Mouse (Mus musculus): ENCODE results near the gene Prkacb.

Gene Prkacb

DNA sequence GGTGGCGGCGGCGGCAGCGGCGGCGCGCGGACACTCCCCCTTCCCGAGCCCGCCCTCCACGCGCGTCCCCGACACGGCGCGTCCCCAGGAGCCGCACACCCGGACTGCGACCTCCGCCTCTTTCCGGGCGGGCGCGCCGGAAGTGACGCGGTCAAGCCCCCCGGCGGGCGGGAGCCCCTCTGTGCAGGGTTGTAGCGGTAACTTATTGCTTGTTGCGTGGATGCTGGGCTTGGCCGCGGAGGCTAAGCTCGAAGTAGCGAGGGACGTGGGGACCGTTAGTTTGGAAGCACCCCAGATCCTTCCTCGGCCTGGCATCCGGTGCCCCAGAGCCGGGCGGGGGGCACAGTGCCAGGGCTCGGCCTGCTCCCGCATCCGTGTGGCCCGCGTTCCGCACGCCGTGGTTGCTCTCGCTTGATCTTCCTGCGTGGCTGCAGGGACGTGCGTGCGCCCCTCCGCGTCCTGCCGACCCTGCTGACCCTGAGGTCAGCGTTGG lies at the start of gene Prkacb:
Gene Prkacb (minus strand): TSS at position 90 of the 493 bp plus-strand sequence.
- peak; percentile 83 for DNase-seq (ENCODE audit: low read depth, low spot score)

- DNase-seq (ENCODE audit: low read depth, low spot score) = no peak
These were observed 47.5 kb upstream of the Prkacb start for GRCm38 (mm10) chr3:146860308-146860707.

DNA sequence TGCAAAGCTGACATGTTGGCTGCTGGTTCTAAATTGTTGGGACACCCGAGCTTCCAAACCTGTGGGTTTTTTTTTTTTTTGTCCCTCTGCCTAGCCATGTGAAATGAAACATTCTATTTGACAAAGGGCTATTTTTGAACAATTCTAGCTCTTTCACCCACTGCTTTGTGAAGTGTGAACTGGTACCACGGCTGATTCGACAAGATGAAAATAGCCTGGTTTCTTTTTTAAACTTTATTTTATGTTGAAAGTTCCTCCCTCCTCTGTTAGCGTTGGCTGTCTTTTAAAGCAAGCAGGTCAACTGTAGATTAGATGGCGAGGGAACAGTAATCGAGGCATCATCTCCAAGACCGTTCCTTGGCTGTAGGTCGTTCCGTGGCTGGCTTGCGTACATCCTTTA lies 44.6 kb upstream of the Prkacb start:
- DNase-seq (ENCODE audit: low read depth, low spot score) = no peak

DNA sequence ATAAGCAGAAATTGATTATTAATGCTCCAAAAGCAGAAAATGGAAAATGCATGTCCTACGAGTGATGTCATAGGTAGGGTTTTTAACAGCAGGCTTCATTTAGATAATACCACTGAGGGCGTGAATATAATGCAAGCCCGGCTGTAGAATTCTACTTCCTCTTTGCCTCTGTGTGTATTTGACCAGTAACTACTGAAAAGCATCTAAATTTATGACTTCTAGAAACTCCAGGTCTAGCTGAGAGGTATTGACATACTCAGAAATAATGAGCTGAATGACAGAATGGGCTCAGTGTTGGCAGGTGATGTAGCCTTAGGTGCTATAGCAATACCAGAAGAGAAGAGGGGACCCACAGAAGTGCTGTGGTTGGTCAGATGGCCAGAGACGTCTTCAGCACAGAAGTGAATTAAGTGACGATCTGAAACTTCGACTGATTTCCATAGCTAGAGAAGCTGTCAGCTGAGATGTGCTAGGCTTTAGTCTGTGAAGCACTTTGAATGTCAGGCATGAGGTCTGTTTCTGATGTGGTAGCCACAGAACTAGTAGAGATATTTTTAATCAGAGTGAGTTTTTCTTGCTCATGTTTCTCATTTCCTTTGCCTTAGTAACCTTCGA lies 41.8 kb upstream of the Prkacb start:
- DNase-seq (ENCODE audit: low read depth, low spot score) = no peak

DNA sequence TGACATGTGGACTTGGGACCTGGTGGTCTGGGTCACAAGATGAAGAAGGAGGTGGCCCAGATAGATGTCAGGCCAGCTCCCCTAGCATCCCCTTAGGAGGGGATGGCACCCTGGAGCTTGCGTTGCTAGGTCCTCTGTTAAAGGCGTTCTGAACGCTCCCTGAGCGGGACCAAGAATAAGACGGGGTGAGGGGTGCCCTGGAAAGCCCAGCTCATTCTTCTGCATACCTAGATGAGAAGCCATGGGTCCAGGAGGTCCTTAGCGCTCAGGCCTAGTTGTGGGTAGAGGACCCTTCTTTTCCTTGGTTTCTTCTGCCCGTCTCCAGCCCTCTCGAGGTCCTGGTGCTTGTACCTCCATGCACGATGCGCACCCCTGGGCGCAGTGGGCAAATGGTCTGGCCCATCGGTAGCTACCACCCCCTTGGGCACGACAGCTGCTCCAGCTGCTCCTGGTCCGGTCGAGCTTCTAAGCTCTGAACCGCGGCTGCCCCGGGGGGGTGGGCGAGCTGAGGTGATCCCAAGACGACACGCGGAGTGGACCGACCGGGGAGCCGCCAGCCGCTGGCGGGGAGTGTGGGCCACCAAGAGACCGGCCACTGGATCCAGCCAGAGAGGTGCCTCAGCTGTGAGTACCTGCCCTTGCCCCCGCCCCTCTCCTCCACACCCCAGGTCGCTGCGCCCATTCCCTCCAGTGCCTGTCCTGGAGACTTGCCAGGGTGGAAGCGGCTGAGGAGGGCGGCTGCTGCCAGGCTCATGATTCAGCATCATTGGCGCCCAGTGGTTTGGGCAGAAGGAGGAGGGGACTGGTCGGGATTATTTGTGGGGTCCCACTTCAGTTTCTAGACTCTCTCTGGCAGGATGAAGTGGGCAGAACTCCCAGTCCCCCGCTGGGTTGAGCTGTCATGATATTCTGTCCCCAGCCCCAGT lies 39.4 kb upstream of the Prkacb start, which contains the start of gene Ttll7:
Gene Ttll7 (plus strand): TSS at position 402 of the 926 bp plus-strand sequence.
- peak; percentile 70 for DNase-seq (ENCODE audit: low read depth, low spot score)

GRCm38 (mm10) chr3:146849360-146849759 lies 36.6 kb upstream of the Prkacb start:
- no peak for DNase-seq (ENCODE audit: low read depth, low spot score)

GRCm38 (mm10) chr3:146848112-146848511 lies 35.3 kb upstream of the Prkacb start:
- DNase-seq (ENCODE audit: low read depth, low spot score) = no peak

- no peak for DNase-seq (ENCODE audit: low read depth, low spot score)
These were observed 33.4 kb upstream of the Prkacb start for GRCm38 (mm10) chr3:146846237-146846636.

GRCm38 (mm10) chr3:146843470-146843869 lies 30.7 kb upstream of the Prkacb start:
- DNase-seq (ENCODE audit: low read depth, low spot score) = no peak

DNA sequence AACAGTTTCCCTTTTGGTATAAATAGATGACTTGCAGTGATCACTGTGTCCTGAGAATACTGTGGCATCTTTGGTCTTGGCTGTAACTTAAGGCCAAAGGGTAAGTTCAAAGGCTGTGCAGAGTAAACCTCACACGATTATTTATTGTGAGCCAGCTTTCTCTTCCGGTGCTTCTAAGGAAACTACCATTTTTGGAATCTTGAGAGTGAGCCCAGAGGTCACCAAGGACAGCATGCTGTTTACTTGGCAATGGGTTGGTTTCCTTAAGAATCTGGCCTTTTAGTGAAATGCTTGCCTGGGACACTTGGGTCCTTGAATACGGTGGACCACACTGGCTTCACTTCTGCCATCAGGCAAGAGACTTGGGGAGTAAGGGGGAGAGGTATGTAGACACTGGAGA lies 30.0 kb upstream of the Prkacb start:
- DNase-seq (ENCODE audit: low read depth, low spot score) = no peak

GRCm38 (mm10) chr3:146820718-146821117 lies 7.9 kb upstream of the Prkacb start:
- no peak for DNase-seq (ENCODE audit: low read depth, low spot score)

- DNase-seq (ENCODE audit: low read depth, low spot score) = no peak
These were observed 834 bp upstream of the Prkacb start for GRCm38 (mm10) chr3:146813624-146814023.

GRCm38 (mm10) chr3:146812041-146812878 lies 530 bp downstream of the Prkacb start:
- peak; percentile 37 for DNase-seq (ENCODE audit: low read depth, low spot score)

DNA sequence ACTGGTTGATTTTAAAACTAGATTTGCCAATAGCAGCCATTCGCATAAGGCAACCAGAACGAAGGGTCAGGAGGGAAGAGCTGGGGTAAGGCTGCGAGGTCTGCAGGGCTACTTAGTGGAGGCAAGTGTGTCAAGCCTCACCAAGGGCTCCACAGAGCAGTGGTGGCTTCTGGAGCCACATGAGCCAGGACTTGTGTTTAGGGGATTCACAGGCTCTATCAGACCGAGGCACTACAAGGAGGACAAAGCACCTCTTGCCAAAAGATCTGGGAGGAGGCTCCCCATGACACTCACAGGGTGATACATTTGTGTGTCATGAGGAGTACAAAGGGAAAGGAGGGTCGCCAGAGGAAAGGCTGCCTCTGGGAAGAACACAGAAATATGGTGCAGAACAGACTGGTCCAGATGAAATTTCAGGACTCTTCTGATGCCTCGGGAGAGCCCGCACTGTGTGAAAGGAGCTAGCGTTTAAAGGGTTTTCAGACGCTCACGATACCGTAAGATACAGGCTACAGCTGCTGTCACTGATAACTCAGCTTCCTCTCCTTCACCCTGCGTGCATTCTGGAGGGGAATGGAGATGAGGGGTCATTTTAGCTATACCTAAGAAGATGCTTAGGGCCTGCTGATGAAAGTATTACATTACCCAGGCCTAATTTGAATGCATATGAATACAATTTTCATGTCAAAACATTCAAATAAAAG lies 19.1 kb downstream of the Prkacb start:
- DNase-seq (ENCODE audit: low read depth, low spot score) = no peak

DNA sequence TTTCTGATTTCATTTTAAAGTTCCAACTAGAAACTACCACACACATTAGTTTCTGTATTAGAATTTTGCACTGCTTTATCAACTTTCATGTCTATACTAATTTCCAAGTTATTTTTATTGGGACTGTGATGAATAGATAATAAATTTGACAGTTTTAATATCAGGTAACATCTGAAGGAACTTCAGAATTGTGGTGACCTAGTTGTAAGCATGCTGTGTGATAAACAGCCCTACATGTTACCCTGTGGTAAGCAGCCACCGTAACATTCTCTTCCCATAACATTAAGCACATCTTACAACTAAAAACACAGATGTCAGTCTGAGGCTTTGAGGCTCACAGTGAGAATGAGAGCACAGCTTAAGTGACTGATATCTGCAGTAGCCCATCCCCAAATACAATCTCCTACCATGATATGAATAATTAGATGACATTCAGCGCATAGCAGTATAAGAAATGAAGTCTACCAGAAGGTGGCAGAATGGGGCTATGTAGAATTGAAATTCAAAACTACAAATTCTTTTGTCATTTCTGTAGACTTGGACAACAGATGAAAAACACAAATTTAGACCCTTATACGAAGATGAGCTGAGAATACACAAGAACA lies 20.5 kb downstream of the Prkacb start:
- no peak for DNase-seq (ENCODE audit: low read depth, low spot score)

- no peak for DNase-seq (ENCODE audit: low read depth, low spot score)
These were observed 28.6 kb downstream of the Prkacb start for GRCm38 (mm10) chr3:146784233-146784632.

DNA sequence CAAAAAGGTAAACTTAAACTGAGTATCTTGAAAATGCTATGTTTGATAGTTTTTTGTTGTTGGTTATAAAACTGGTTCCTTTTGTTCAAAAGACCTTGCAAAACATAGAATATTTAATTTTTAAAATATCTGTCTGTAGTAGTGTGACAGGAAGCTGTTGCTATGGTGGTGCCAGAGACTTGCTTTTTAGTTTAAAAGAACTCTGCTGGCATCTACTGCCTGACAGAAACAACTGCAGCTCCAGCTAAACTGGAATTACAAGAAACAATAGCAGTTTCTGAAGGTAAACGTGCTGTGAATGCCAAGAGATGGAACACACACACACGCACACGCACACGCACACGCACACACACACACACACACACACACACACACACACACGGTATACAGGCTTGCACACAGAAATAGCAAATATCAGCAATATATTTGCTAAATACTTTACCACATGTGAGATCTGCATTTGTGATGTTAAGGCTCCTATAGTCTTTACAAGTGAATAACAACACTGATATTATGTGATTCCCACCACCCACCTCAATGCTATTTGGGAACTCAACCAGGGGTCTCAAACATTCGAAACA lies 29.1 kb downstream of the Prkacb start:
- DNase-seq (ENCODE audit: low read depth, low spot score) = no peak

- no peak for DNase-seq (ENCODE audit: low read depth, low spot score)
These were observed 30.2 kb downstream of the Prkacb start for GRCm38 (mm10) chr3:146782548-146782947.

DNA sequence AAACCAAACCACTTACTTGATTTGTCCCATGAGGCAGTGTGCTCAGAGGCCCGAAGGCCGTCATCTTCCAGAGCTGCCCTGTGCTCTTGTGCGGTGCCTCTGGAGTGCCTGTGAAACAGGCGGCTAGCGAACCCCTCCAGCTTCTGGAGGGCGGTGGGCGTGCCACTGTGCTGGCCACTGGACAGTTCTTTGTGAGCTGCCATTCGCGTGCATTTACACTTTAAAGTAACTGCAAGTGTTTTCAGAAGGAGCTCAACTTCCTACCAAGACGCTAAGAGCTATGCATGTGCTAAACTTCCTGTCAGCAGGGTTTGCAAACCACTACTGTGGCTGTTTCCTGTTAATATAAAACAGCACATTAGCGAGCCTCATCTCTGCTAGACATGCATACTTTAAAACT lies 31.7 kb downstream of the Prkacb start:
- no peak for DNase-seq (ENCODE audit: low read depth, low spot score)

DNA sequence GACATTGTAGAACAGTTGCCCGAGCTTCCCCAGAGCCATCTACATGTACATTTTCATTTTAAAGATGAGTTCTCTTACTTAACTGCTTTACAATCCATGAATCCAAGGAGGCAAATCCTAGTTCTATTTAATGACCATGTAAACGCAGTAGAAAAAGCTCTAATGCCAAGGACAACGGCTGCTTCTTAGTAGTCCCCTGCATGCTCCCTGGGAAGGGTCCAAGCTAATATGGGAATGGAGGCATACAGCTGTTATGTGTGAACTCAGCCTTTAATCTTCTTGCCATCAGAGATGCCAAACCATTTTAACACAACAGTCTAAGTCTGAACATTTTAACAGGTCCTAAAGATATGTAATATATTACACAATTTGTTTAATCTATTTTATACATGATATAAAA lies 32.5 kb downstream of the Prkacb start:
- no peak for DNase-seq (ENCODE audit: low read depth, low spot score)

Data from retina, postnatal 7 days (tissue).